Comparison of ENCODE assay signal across 16 mouse cellular contexts in the genomic region with DNA sequence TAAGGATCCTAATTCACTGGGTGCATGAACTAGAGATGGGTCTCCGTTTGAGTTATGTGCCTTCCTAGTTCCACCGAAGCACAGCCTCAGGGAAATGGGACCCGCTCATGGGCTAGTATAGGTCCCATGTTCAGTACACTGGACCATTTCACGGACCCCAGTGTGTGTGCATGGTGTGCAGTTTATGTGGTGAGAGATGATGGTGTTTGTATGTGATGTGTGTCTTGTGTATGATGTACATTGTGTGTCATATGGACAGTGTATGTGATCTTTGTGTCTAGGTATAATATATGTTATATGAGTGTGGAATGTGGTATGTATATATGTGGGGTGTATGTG. TPM values are rescaled to one million over a fixed set of nuclear protein-coding genes. Genes with fewer than 3 reads are reported as not detected.
DNase-seq lines count a peak whose midpoint lies in the region; ATAC-seq lines count a peak whose summit lies in the region.
"Had no signal": no experiment of that assay in that cellular context is flagged by ENCODE, and none has a peak within 500 bp of the region (broad histone marks: within the 10 kb centered on the region; RNA-seq: fewer than 3 reads in every experiment).

No protein-coding gene starts in this region.

- no peaks in the 10 kb centered on the region for H3K36me3 ChIP-seq in kidney, embryonic 14.5 days (ENCODE audit: control insufficient read depth, insufficient read depth, low read length)
- H3K36me3 ChIP-seq in lung, embryonic 16.5 days (ENCODE audit: control insufficient read depth, insufficient read depth, low read length) = 0 out of 2 replicates have a peak, but pooled peaks cover 3% of the 10 kb centered on the region
- H3K36me3 ChIP-seq in intestine, embryonic 15.5 days = no peaks in the 10 kb centered on the region
- H3K36me3 ChIP-seq in stomach, embryonic 16.5 days (ENCODE audit: control insufficient read depth, insufficient read depth, low read length) = no peaks in the 10 kb centered on the region

- no peak overlapping the region; the same call in 1 of the 2 replicates for H3K27ac ChIP-seq in kidney, embryonic 14.5 days (ENCODE audit: low read depth, low read length)
- H3K27ac ChIP-seq in lung, embryonic 16.5 days (ENCODE audit: low read length) = peak overlapping the region; percentile 95
- H3K27ac ChIP-seq in intestine, embryonic 15.5 days = peak overlapping the region; percentile 90
- H3K27ac ChIP-seq in stomach, embryonic 16.5 days (ENCODE audit: low read length) = peak overlapping the region; percentile 82
- H3K27ac ChIP-seq: liver, embryonic 14.5 days had no signal

- no peak for DNase-seq in kidney, adult 8-10 months
- no peak for DNase-seq in lung, adult 18-20 months
- DNase-seq: cerebellum, adult 2 months; right cerebral cortex, adult 18-20 months; thymus, adult 2 months had no signal

- H3K4me2 ChIP-seq in kidney, embryonic 14.5 days (replicated peaks; ENCODE audit: low read depth, low read length) = peak overlapping the region; percentile 17; the same call in 1 of the 2 replicates
- H3K4me2 ChIP-seq in lung, embryonic 16.5 days (ENCODE audit: low read depth, low read length) = peak overlapping the region; percentile 54
- peak overlapping the region; percentile 42 for H3K4me2 ChIP-seq in intestine, embryonic 15.5 days (replicated peaks)
- peak overlapping the region; percentile 45 for H3K4me2 ChIP-seq in stomach, embryonic 16.5 days (ENCODE audit: low read depth, low read length)

- 59% methylated on average over 4 of the region's 4 CpGs for WGBS in kidney, embryonic 14.5 days
- 44% methylated on average over 4 of the region's 4 CpGs for WGBS in lung, embryonic 16.5 days
- 48% methylated on average over 4 of the region's 4 CpGs for WGBS in intestine, embryonic 15.5 days
- WGBS in stomach, embryonic 16.5 days = 57% methylated on average over 4 of the region's 4 CpGs

- peaks cover 6% of the 10 kb centered on the region; the same call in 1 of the 2 replicates for H3K9me3 ChIP-seq in kidney, embryonic 14.5 days (ENCODE audit: control insufficient read depth, low read length)
- peaks cover 3% of the 10 kb centered on the region for H3K9me3 ChIP-seq in lung, embryonic 16.5 days (ENCODE audit: control insufficient read depth, low read length)
- H3K9me3 ChIP-seq in intestine, embryonic 15.5 days = no peaks in the 10 kb centered on the region
- H3K9me3 ChIP-seq in stomach, embryonic 16.5 days (replicated peaks; ENCODE audit: control insufficient read depth, low read length) = peaks cover 7% of the 10 kb centered on the region; the same call in 1 of the 2 replicates

- H3K4me3 ChIP-seq in kidney, embryonic 14.5 days (ENCODE audit: low read length) = no peak overlapping the region
- no peak overlapping the region for H3K4me3 ChIP-seq in lung, embryonic 16.5 days (ENCODE audit: low read length)
- H3K4me3 ChIP-seq in intestine, embryonic 15.5 days (replicated peaks) = no peak overlapping the region
- no peak overlapping the region; the same call in 1 of the 2 replicates for H3K4me3 ChIP-seq in stomach, embryonic 16.5 days (replicated peaks; ENCODE audit: low read length)
- H3K4me3 ChIP-seq: erythroblast, embryonic 14.5 days had no signal

- 0 out of 2 replicates have a peak, but pooled peaks have one; percentile 12 for ATAC-seq in kidney, embryonic 14.5 days (ENCODE audit: low FRiP score, low TSS enrichment)
- peak; percentile 51; the same call in 1 of the 2 replicates for ATAC-seq in lung, embryonic 16.5 days (ENCODE audit: low read depth)
- peak; percentile 27 for ATAC-seq in intestine, embryonic 15.5 days
- ATAC-seq in stomach, embryonic 16.5 days (ENCODE audit: insufficient read depth, low FRiP score) = no peak
- ATAC-seq in megakaryocyte, adult 5-6 weeks (ENCODE audit: poor library complexity, severe bottlenecking) = no peak
- ATAC-seq: inflammation-experienced regulatory T-cells, adult 6 months had no signal

- no peak overlapping the region for H3K9ac ChIP-seq in kidney, embryonic 14.5 days (ENCODE audit: low read depth, low read length)
- H3K9ac ChIP-seq in lung, embryonic 16.5 days (ENCODE audit: low read length) = no peak overlapping the region
- no peak overlapping the region for H3K9ac ChIP-seq in intestine, embryonic 15.5 days
- H3K9ac ChIP-seq in stomach, embryonic 16.5 days (ENCODE audit: low read length) = no peak overlapping the region
- H3K9ac ChIP-seq: liver, embryonic 14.5 days had no signal

- H3K4me1 ChIP-seq in kidney, embryonic 14.5 days (ENCODE audit: control insufficient read depth, insufficient read depth, low read length) = peaks cover 10% of the 10 kb centered on the region; the same call in 1 of the 2 replicates
- peaks cover 8% of the 10 kb centered on the region; the same call in 1 of the 2 replicates for H3K4me1 ChIP-seq in lung, embryonic 16.5 days (replicated peaks; ENCODE audit: control insufficient read depth, insufficient read depth, low read length)
- peaks cover 18% of the 10 kb centered on the region for H3K4me1 ChIP-seq in intestine, embryonic 15.5 days (replicated peaks)
- H3K4me1 ChIP-seq in stomach, embryonic 16.5 days (ENCODE audit: control insufficient read depth, insufficient read depth, low read length) = peaks cover 18% of the 10 kb centered on the region

- H3K27me3 ChIP-seq in kidney, embryonic 14.5 days (ENCODE audit: control insufficient read depth, insufficient read depth, low read length) = no peaks in the 10 kb centered on the region
- no peaks in the 10 kb centered on the region for H3K27me3 ChIP-seq in lung, embryonic 16.5 days (ENCODE audit: control insufficient read depth, insufficient read depth, low read depth, low read length)
- H3K27me3 ChIP-seq in intestine, embryonic 15.5 days (replicated peaks) = no peaks in the 10 kb centered on the region
- H3K27me3 ChIP-seq in stomach, embryonic 16.5 days (ENCODE audit: control insufficient read depth, insufficient read depth, low read length) = no peaks in the 10 kb centered on the region

RNA-seq across cellular contexts. Expression of a gene that starts 13.0 kb away (rescaled TPM):
- polyA plus RNA-seq in kidney, embryonic 14.5 days (2014; fragmentation: Nextera tagmentation; extraction: Ambion mirVana) = 0.71 and 1.0 TPM in 2 replicates
- polyA plus RNA-seq in lung, embryonic 16.5 days (2015; fragmentation: Nextera tagmentation; extraction: Ambion mirVana) = 1.2 and 1.6 TPM in 2 replicates
- polyA plus RNA-seq in intestine, embryonic 15.5 days (2015; fragmentation: Nextera tagmentation; extraction: Ambion mirVana) = 0.88 and 1.0 TPM in 2 replicates
- polyA plus RNA-seq in stomach, embryonic 16.5 days (2015; fragmentation: Nextera tagmentation; extraction: Ambion mirVana) = 1.7 and 2.3 TPM in 2 replicates
- total RNA-seq in megakaryocyte, adult 5-6 weeks (2015) = not detected in 2 replicates
- total RNA-seq in megakaryocyte, adult 5-6 weeks (2017) = not detected in 2 replicates
- total RNA-seq: CH12.LX; heart, postnatal 4 days had no signal
- polyA plus RNA-seq: erythroblast, embryonic 14.5 days; inflammation-experienced regulatory T-cells, adult 6 months; spleen, adult 2 months had no signal

RNA-seq across cellular contexts. Expression of a gene that starts 57.8 kb away (rescaled TPM):
- 23.1 and 28.2 TPM in 2 replicates for polyA plus RNA-seq in kidney, embryonic 14.5 days (2014; fragmentation: Nextera tagmentation; extraction: Ambion mirVana)
- polyA plus RNA-seq in lung, embryonic 16.5 days (2015; fragmentation: Nextera tagmentation; extraction: Ambion mirVana) = 24.9 and 25.3 TPM in 2 replicates
- polyA plus RNA-seq in intestine, embryonic 15.5 days (2015; fragmentation: Nextera tagmentation; extraction: Ambion mirVana) = 16.0 and 18.0 TPM in 2 replicates
- polyA plus RNA-seq in stomach, embryonic 16.5 days (2015; fragmentation: Nextera tagmentation; extraction: Ambion mirVana) = 25.4 and 26.2 TPM in 2 replicates
- total RNA-seq in megakaryocyte, adult 5-6 weeks (2015) = 76.4 and 81.3 TPM in 2 replicates
- total RNA-seq in megakaryocyte, adult 5-6 weeks (2017) = 39.4 and 46.2 TPM in 2 replicates

Comparison
In these comparisons a context has a peak if more than half of its experiments do, and no peak if none do; other contexts are left out.
1. ATAC-seq: peak in kidney, embryonic 14.5 days (single experiment), lung, embryonic 16.5 days (single experiment) and intestine, embryonic 15.5 days (single experiment); none in stomach, embryonic 16.5 days (single experiment) and megakaryocyte, adult 5-6 weeks (single experiment).
2. Peak in every context shown above with its lines, with median percentiles within 50 percentile points of each other: H3K4me2 ChIP-seq.